Mouse (Mus musculus): ENCODE measurements around the gene Cd177.

GRCm38 (mm10) chr7:24735970-24736670 is 24.0 kb downstream of the Cd177 start:
- TF ChIP-seq CTCF (IDR thresholded peaks at IDR 0.05; ENCODE audit: extremely low read depth, insufficient read depth, insufficient read length, insufficient replicate concordance) (no peak), POLR2A (IDR thresholded peaks at IDR 0.05; ENCODE audit: low read depth, low read length) (no peak)
